Mouse (Mus musculus): ENCODE measurements at regions not wholly inside any gene's neighbourhood (a gene's known extent, or its start where the extent isn't known, plus 50 kb on each side); places are given as distances from the start of the nearest gene placed in this dataset.
"Not testable (repeated sequence)": the region's sequence is repeated elsewhere in the genome, so short reads cannot be mapped to it uniquely, and the experiment has no call there.

GRCm38 (mm10) chr8:20812164-20812872 lies 80.2 kb upstream of the Defb33 start:
- peak in 1 of 2 experiments; percentile 40 for DNase-seq

GRCm38 (mm10) chr8:20813493-20813892 lies 79.0 kb upstream of the Defb33 start:
- peak; percentile 6 to 30 for DNase-seq

GRCm38 (mm10) chr8:20822434-20822833 lies 70.0 kb upstream of the Defb33 start:
- DNase-seq, result peak; percentile 20 to 65

- peak; percentile 14 to 47 for DNase-seq
Observed at GRCm38 (mm10) chr8:20823219-20823618, 69.2 kb upstream of the Defb33 start.

GRCm38 (mm10) chr8:20839481-20839880 lies 53.0 kb upstream of the Defb33 start:
- not testable (repeated sequence) for DNase-seq

All from kidney, postnatal 25 days (tissue).